Mouse (Mus musculus) thymus, postnatal 36 days (tissue): Measurements from ENCODE around the gene Rhox7a.
"Not testable (repeated sequence)": the region's sequence is repeated elsewhere in the genome, so short reads cannot be mapped to it uniquely, and the experiment has no call there.

Source experiments
- DNase-seq, 2 experiments: peaks; one replicate each; pipeline ENCODE4 v3.0.0; 2022; ENCODE audit warnings: mixed read lengths in 2 of 2

Gene Rhox7a

DNA sequence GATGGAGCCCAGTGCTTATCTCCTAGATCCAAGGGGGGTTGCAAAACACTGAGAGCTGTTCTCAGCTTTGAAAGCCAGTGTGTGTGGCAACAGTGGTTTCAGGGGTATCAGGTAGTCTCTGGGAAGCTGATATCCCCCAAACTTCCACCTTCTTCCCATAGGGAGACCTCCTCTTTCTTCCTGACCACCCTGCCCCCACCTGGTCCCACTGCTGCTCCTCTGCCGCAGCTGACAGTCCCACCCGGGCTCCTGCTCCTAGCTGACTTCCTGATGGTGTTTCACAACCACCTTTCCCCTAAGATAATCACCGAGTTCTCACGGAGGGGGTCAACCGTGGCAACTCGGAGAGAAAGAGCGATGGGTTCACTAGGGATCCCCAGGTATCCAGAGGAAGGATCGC lies at the start of gene Rhox7a:
Gene Rhox7a, plus strand, starts transcription at position 301 of the 400 bp plus-strand sequence.
- not testable (repeated sequence) for DNase-seq

DNA sequence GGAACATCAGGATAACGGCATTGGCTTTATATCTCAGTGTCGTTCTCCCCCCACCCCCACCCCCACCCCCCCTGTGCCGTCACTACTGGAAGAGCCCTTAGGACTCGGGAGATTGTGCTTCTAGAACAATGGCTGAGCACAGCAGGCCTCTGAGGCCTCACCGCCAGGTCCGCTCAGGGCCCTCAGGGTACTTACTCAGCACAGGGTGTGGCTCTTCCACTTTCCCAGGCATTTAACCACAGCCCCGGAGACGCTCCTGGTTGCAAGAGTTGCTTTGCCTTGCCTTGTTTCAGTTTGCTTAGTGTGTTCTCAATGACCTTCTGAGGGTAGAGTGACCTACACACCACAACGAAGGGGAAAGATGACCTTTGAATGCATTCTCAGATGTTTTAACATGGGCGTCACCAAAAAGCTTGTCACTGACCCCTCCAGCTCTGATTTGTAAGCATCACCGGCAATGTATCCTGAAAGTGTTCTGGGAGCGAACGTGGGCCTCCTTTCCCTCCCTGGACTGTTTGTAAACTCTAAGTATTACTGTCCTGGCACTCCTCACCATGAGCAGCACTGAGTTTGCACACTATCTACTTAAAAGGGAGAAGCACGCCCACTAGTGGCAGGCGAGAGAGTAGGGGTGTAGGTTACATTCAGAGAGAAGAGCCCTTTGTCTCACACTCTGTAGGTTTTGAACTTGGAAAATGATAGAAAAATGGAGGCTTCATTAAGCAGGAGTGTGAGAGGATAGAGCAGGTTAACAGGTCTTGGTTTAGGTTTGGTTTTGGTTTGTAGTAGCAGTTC lies 24.0 kb upstream of the Rhox7a start:
- DNase-seq: no peak

DNA sequence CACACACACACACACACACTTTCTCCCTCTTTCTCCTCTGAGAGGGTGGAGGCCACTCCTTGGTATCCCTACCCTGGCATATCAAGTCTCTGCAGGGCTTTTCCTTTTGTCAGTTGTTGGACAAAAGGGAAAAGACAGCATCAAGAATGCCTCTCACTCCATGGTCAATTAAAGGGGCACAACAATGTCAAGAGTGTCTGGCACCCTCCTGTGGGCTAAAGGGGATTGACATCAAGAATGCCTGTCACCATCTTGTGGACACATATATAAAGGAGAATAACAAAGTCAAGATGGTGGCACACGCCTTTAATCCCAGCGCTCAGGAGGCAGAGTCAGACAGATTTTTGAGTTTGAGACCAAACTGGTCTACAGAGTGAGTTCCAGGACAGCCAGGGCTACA lies 22.1 kb upstream of the Rhox7a start:
- DNase-seq: no peak

DNA sequence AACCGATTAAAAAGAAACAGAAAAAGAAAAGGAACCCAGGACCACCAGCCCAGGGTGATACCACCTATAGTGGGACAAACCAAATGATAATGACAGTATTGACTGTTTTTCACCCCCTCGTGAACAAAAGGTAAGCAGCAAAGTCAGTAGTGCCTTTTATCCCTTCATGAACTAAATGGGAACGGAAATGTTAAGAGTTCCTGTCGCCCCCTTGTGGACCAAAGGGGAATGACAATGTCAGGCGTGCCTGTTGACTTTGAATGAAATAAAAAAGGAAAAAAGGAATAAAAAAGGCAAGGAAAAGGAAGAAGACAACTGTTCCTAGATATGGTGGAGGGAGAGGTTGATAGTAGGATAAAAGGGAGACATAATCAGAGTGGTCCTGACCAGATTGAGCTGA lies 20.3 kb upstream of the Rhox7a start:
- no peak for DNase-seq

DNA sequence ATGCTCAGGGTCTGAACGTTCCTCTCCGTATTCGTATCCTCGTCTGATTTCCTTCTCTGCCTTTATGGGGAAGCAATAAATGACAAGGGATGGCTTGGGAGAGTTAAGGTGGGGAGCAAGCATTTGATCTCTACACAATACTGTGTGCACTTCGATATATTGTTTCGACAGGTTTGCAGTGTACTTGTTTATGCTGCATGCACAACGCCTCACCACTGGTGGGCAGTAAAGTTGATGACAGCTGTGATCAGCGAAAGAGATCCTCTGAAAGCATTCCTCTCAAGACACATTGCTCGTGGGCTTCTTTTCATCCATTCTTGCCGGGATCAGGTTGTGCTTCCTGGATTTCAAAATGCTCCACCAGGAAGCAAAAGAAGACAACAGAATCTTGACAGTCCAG lies 15.8 kb upstream of the Rhox7a start:
- DNase-seq: no peak

DNA sequence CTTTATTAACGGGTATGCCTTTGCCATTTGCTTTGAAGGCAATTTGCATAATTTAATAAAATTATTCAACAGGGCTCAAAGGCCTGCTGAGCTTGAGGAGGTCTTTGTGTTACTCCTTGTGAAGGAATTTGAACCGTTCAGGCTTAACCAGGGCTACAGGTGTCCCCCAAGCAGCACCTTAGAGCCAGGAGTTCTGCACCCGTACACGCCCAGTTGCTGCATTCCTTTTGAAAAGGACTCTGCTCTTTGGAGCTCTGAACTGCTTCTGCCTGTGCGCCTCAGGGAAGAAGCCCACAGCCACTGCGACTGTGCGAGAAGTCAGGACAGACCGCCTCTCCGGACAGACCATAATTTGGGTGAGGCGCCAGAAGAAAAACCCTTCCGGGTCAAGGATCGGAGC lies 4.9 kb upstream of the Rhox7a start, which contains the start of gene Rhox6:
Gene Rhox6, plus strand, starts transcription at position 301 of the 400 bp plus-strand sequence.
- DNase-seq: not testable (repeated sequence)

DNA sequence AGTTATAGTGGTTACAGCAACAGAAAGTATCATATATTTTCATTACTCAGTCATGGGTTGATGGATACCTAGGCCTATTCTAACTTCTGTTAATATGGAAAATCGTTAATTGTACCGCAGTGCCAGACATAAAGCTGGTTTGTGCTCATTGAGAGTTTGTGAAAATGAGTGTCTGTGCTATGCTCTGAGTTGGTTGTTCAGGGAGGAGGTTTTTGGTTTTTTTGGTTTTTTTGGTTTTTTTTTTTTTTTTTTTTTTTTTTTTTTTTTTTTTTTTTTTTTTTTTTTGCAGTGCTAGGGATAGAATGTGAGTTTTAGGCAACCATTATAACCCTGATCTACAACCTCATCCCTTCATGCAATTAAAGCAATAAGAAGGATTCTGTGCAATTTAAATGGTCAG lies 40.2 kb downstream of the Rhox7a start:
- no peak for DNase-seq

DNA sequence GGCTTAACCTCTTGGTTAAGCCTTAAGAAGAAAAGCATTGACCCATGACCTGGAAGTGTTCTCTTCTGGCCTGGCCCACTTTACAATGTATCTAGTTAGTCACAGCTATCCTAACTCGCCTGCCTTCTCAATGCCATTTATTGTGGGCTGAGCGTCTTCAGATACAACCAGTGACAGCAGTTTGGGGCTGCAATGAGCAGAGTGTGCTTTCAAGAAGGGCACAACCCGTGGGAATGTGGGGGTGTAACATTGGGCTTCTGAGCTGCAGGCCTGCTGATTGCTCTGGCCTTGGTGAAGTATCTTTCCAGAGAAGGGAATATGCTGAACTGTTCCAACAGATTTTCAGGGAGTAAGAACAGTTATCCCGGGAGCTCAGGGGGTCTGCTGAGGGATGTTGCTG lies 47.4 kb downstream of the Rhox7a start, which contains the start of gene Rhox8:
Gene Rhox8, minus strand, starts transcription at position 101 of the 400 bp plus-strand sequence.
- no peak for DNase-seq
